Mouse (Mus musculus): ENCODE measurements around the gene Eif2b4. TPM values are rescaled to one million over a fixed set of nuclear protein-coding genes. Genes with fewer than 3 reads are reported as not detected.

The Eif2b4 gene
- polyA plus RNA-seq, 1 experiment from 2014 or later = 68.2 TPM

GRCm38 (mm10) chr5:31190201-31190600 lies 3.0 kb downstream of the Eif2b4 start:
- Histone ChIP-seq H3K9me3 (replicated peaks; ENCODE audit: control insufficient read depth, low read length) (no peaks in the 10 kb centered on the region), H3K4me2 (ENCODE audit: low read depth, low read length) (no peak overlapping the region), H3K4me3 (ENCODE audit: low read depth, low read length) (no peak overlapping the region), H3K27me3 (ENCODE audit: control insufficient read depth, insufficient read depth, low read length) (no peaks in the 10 kb centered on the region), H3K4me1 (ENCODE audit: control insufficient read depth, insufficient read depth, low read length) (0 out of 2 replicates have a peak, but pooled peaks cover 2% of the 10 kb centered on the region), H3K27ac (replicated peaks; ENCODE audit: low read depth, low read length) (no peak overlapping the region), H3K36me3 (replicated peaks; ENCODE audit: control insufficient read depth, insufficient read depth, low read depth, low read length) (peaks cover 4% of the 10 kb centered on the region), H3K9ac (replicated peaks; ENCODE audit: low read length) (no peak overlapping the region)
- ATAC-seq (replicated peaks; ENCODE audit: insufficient number of reproducible peaks, low FRiP score, low TSS enrichment, low read depth) (no peak), DNase-seq (ENCODE audit: low spot score) (no peak)
- WGBS = 92% methylated on average over 9 of the region's 9 CpGs

- Histone ChIP-seq H3K27me3 (ENCODE audit: control insufficient read depth, insufficient read depth, low read length) (no peaks in the 10 kb centered on the region), H3K36me3 (replicated peaks; ENCODE audit: control insufficient read depth, insufficient read depth, low read depth, low read length) (peaks cover 4% of the 10 kb centered on the region), H3K4me1 (ENCODE audit: control insufficient read depth, insufficient read depth, low read length) (0 out of 2 replicates have a peak, but pooled peaks cover 2% of the 10 kb centered on the region), H3K9ac (replicated peaks; ENCODE audit: low read length) (no peak overlapping the region), H3K4me3 (ENCODE audit: low read depth, low read length) (no peak overlapping the region), H3K9me3 (replicated peaks; ENCODE audit: control insufficient read depth, low read length) (no peaks in the 10 kb centered on the region), H3K27ac (replicated peaks; ENCODE audit: low read depth, low read length) (no peak overlapping the region), H3K4me2 (ENCODE audit: low read depth, low read length) (no peak overlapping the region)
- ATAC-seq (replicated peaks; ENCODE audit: insufficient number of reproducible peaks, low FRiP score, low TSS enrichment, low read depth) (no peak), DNase-seq (ENCODE audit: low spot score) (peak; percentile 33)
- 74% methylated on average over 4 of the region's 4 CpGs for WGBS
Observed at GRCm38 (mm10) chr5:31188223-31188840, 4.9 kb downstream of the Eif2b4 start.

GRCm38 (mm10) chr5:31183678-31184077 lies 9.6 kb downstream of the Eif2b4 start:
- ATAC-seq (replicated peaks; ENCODE audit: insufficient number of reproducible peaks, low FRiP score, low TSS enrichment, low read depth) = no peak
- no peak overlapping the region for H3K9ac ChIP-seq (replicated peaks; ENCODE audit: low read length)
- H3K4me1 ChIP-seq (ENCODE audit: control insufficient read depth, insufficient read depth, low read length) = no peaks in the 10 kb centered on the region
- no peak overlapping the region for H3K4me2 ChIP-seq (ENCODE audit: low read depth, low read length)
- no peak overlapping the region for H3K4me3 ChIP-seq (ENCODE audit: low read depth, low read length)
- DNase-seq (ENCODE audit: low spot score) = no peak
- WGBS = 67% methylated on average over 4 of the region's 4 CpGs
- no peak overlapping the region for H3K27ac ChIP-seq (replicated peaks; ENCODE audit: low read depth, low read length)
- H3K36me3 ChIP-seq (replicated peaks; ENCODE audit: control insufficient read depth, insufficient read depth, low read depth, low read length) = peaks cover 4% of the 10 kb centered on the region
- no peaks in the 10 kb centered on the region for H3K9me3 ChIP-seq (replicated peaks; ENCODE audit: control insufficient read depth, low read length)
- H3K27me3 ChIP-seq (ENCODE audit: control insufficient read depth, insufficient read depth, low read length) = no peaks in the 10 kb centered on the region

- WGBS = 94% methylated on average over 9 of the region's 9 CpGs
- Histone ChIP-seq H3K4me2 (ENCODE audit: low read depth, low read length) (no peak overlapping the region), H3K4me1 (ENCODE audit: control insufficient read depth, insufficient read depth, low read length) (no peaks in the 10 kb centered on the region), H3K9ac (replicated peaks; ENCODE audit: low read length) (no peak overlapping the region), H3K27me3 (ENCODE audit: control insufficient read depth, insufficient read depth, low read length) (no peaks in the 10 kb centered on the region), H3K36me3 (replicated peaks; ENCODE audit: control insufficient read depth, insufficient read depth, low read depth, low read length) (no peaks in the 10 kb centered on the region), H3K27ac (replicated peaks; ENCODE audit: low read depth, low read length) (no peak overlapping the region), H3K4me3 (ENCODE audit: low read depth, low read length) (no peak overlapping the region), H3K9me3 (replicated peaks; ENCODE audit: control insufficient read depth, low read length) (no peaks in the 10 kb centered on the region)
- no peak for ATAC-seq (replicated peaks; ENCODE audit: insufficient number of reproducible peaks, low FRiP score, low TSS enrichment, low read depth)
- no peak for DNase-seq (ENCODE audit: low spot score)
Observed at GRCm38 (mm10) chr5:31181183-31181770, 12.0 kb downstream of the Eif2b4 start.

GRCm38 (mm10) chr5:31179766-31180630 lies 13.2 kb downstream of the Eif2b4 start, which contains the start of the genes Gm29609 and Gtf3c2:
Gene Gm29609 (minus strand): TSS chr5:31179911.
Gene Gtf3c2 (minus strand): TSS chr5:31180144.
- H3K36me3 ChIP-seq (replicated peaks; ENCODE audit: control insufficient read depth, insufficient read depth, low read depth, low read length) = no peaks in the 10 kb centered on the region
- WGBS = under 1% methylated on average over 59 of the region's 59 CpGs
- peak; percentile 95 for ATAC-seq (replicated peaks; ENCODE audit: insufficient number of reproducible peaks, low FRiP score, low TSS enrichment, low read depth)
- no peaks in the 10 kb centered on the region for H3K4me1 ChIP-seq (ENCODE audit: control insufficient read depth, insufficient read depth, low read length)
- peak within 1 kb of the TSS; percentile 77 for H3K4me2 ChIP-seq (ENCODE audit: low read depth, low read length)
- no peaks in the 10 kb centered on the region for H3K27me3 ChIP-seq (ENCODE audit: control insufficient read depth, insufficient read depth, low read length)
- no peaks in the 10 kb centered on the region for H3K9me3 ChIP-seq (replicated peaks; ENCODE audit: control insufficient read depth, low read length)
- H3K4me3 ChIP-seq (ENCODE audit: low read depth, low read length) = peak within 1 kb of the TSS; percentile 75
- H3K27ac ChIP-seq (replicated peaks; ENCODE audit: low read depth, low read length) = peak within 1 kb of the TSS; percentile 90
- H3K9ac ChIP-seq (replicated peaks; ENCODE audit: low read length) = peak within 1 kb of the TSS; percentile 73
- DNase-seq (ENCODE audit: low spot score) = peak; percentile 98

GRCm38 (mm10) chr5:31179301-31179765 lies 13.9 kb downstream of the Eif2b4 start:
- ATAC-seq (replicated peaks; ENCODE audit: insufficient number of reproducible peaks, low FRiP score, low TSS enrichment, low read depth) (peak; percentile 71), DNase-seq (ENCODE audit: low spot score) (peak; percentile 18)
- Histone ChIP-seq H3K4me3 (ENCODE audit: low read depth, low read length) (peak overlapping the region; percentile 75), H3K9me3 (replicated peaks; ENCODE audit: control insufficient read depth, low read length) (no peaks in the 10 kb centered on the region), H3K4me1 (ENCODE audit: control insufficient read depth, insufficient read depth, low read length) (no peaks in the 10 kb centered on the region), H3K36me3 (replicated peaks; ENCODE audit: control insufficient read depth, insufficient read depth, low read depth, low read length) (no peaks in the 10 kb centered on the region), H3K27ac (replicated peaks; ENCODE audit: low read depth, low read length) (peak overlapping the region; percentile 90), H3K4me2 (ENCODE audit: low read depth, low read length) (peak overlapping the region; percentile 77), H3K9ac (replicated peaks; ENCODE audit: low read length) (peak overlapping the region; percentile 73), H3K27me3 (ENCODE audit: control insufficient read depth, insufficient read depth, low read length) (no peaks in the 10 kb centered on the region)
- under 1% methylated on average over 25 of the region's 25 CpGs for WGBS

GRCm38 (mm10) chr5:31168630-31169029 lies 24.6 kb downstream of the Eif2b4 start:
- Histone ChIP-seq H3K36me3 (replicated peaks; ENCODE audit: control insufficient read depth, insufficient read depth, low read depth, low read length) (peaks cover 8% of the 10 kb centered on the region), H3K4me1 (ENCODE audit: control insufficient read depth, insufficient read depth, low read length) (no peaks in the 10 kb centered on the region), H3K27me3 (ENCODE audit: control insufficient read depth, insufficient read depth, low read length) (no peaks in the 10 kb centered on the region), H3K9ac (replicated peaks; ENCODE audit: low read length) (no peak overlapping the region), H3K9me3 (replicated peaks; ENCODE audit: control insufficient read depth, low read length) (no peaks in the 10 kb centered on the region), H3K27ac (replicated peaks; ENCODE audit: low read depth, low read length) (no peak overlapping the region), H3K4me2 (ENCODE audit: low read depth, low read length) (no peak overlapping the region), H3K4me3 (ENCODE audit: low read depth, low read length) (no peak overlapping the region)
- 92% methylated on average over 4 of the region's 4 CpGs for WGBS
- DNase-seq (ENCODE audit: low spot score) (no peak), ATAC-seq (replicated peaks; ENCODE audit: insufficient number of reproducible peaks, low FRiP score, low TSS enrichment, low read depth) (no peak)
